Mouse (Mus musculus) cortical plate, adult 2 months (tissue): ENCODE results near the gene Slc1a5. TPM values are rescaled to one million over a fixed set of nuclear protein-coding genes. Genes with fewer than 3 reads are reported as not detected.

Experiments
- H3K27ac ChIP-seq: fragments of 200-500 bp; 2 replicates; pipeline ENCODE4 v1.5.1; 2012; ENCODE audit warnings: low read length, control low read depth, inconsistent platforms; ENCODE audit not compliant: insufficient read depth
- H3K4me1 ChIP-seq: fragments of 200-500 bp; 2 replicates; pipeline ENCODE4 v1.6.1; 2011; ENCODE audit warnings: low read length; ENCODE audit not compliant: control insufficient read depth, insufficient read depth
- H3K4me3 ChIP-seq: fragments of 200-500 bp; 2 replicates; pipeline ENCODE4 v1.5.1; 2011; ENCODE audit warnings: mild to moderate bottlenecking, low read length, control low read depth; ENCODE audit not compliant: insufficient read depth
- CTCF ChIP-seq: fragments of 200-500 bp; IDR thresholded peaks from 2 replicates; pipeline ENCODE4 v1.5.1; 2011; ENCODE audit warnings: mild to moderate bottlenecking, control low read depth, low read length; ENCODE audit not compliant: insufficient read depth; ENCODE audit errors: extremely low read depth
- POLR2A ChIP-seq: fragments of 200-500 bp; IDR thresholded peaks from 2 replicates; pipeline ENCODE4 v1.6.1; 2011; ENCODE audit warnings: mild to moderate bottlenecking, low read length, control low read depth; ENCODE audit not compliant: insufficient read depth; ENCODE audit errors: extremely low read depth
- polyA plus RNA-seq: library from polyadenylated mRNA; depleted of rRNA; stranded (reverse); fragments of >200 nt; gene quantifications from 2 replicates; pipeline ENCODE4 v1.2.3, GENCODE M21; 2012

Slc1a5 gene
- polyA plus RNA-seq, 1 experiment, result 5.7 TPM

GRCm38 (mm10) chr7:16755362-16756017, 25.6 kb upstream of the Slc1a5 start:
- no peak overlapping the region for H3K4me3 ChIP-seq
- no peak overlapping the region for H3K27ac ChIP-seq
- peaks cover 2% of the 10 kb centered on the region; the same call in 1 of the 2 replicates for H3K4me1 ChIP-seq
- TF ChIP-seq POLR2A (no peak), CTCF (no peak)

- H3K4me3 ChIP-seq, result no peak overlapping the region
- H3K27ac ChIP-seq, result no peak overlapping the region
- no peak for TF ChIP-seq CTCF
- TF ChIP-seq POLR2A, result no peak
- no peaks in the 10 kb centered on the region for H3K4me1 ChIP-seq
Observed at GRCm38 (mm10) chr7:16758872-16759574, 22.1 kb upstream of the Slc1a5 start.

GRCm38 (mm10) chr7:16760292-16760691, 20.8 kb upstream of the Slc1a5 start:
- no peaks in the 10 kb centered on the region for H3K4me1 ChIP-seq
- H3K27ac ChIP-seq, result no peak overlapping the region
- no peak overlapping the region for H3K4me3 ChIP-seq
- no peak for TF ChIP-seq POLR2A
- no peak for TF ChIP-seq CTCF

- Histone ChIP-seq H3K4me1 (no peaks in the 10 kb centered on the region), H3K27ac (no peak overlapping the region), H3K4me3 (no peak overlapping the region)
- no peak for TF ChIP-seq CTCF
- no peak for TF ChIP-seq POLR2A
Observed at GRCm38 (mm10) chr7:16761005-16761481, 20.1 kb upstream of the Slc1a5 start.

GRCm38 (mm10) chr7:16761630-16762029, 19.5 kb upstream of the Slc1a5 start:
- H3K27ac ChIP-seq, result no peak overlapping the region

GRCm38 (mm10) chr7:16763463-16764218, 17.5 kb upstream of the Slc1a5 start:
- H3K4me1 ChIP-seq, result no peaks in the 10 kb centered on the region
- TF ChIP-seq POLR2A, result no peak
- no peak for TF ChIP-seq CTCF
- no peak overlapping the region for H3K27ac ChIP-seq
- no peak overlapping the region for H3K4me3 ChIP-seq

More at GRCm38 (mm10) chr7:16761630-16762029, 19.5 kb upstream of the Slc1a5 start:
- TF ChIP-seq POLR2A (no peak), CTCF (no peak)
- no peaks in the 10 kb centered on the region for H3K4me1 ChIP-seq
- no peak overlapping the region for H3K4me3 ChIP-seq

- TF ChIP-seq POLR2A, result no peak
- TF ChIP-seq CTCF, result no peak
- Histone ChIP-seq H3K27ac (no peak overlapping the region), H3K4me3 (no peak overlapping the region)
Observed at GRCm38 (mm10) chr7:16766443-16766842, 14.7 kb upstream of the Slc1a5 start.

GRCm38 (mm10) chr7:16775888-16776287, 5.3 kb upstream of the Slc1a5 start:
- TF ChIP-seq CTCF, result no peak
- no peak for TF ChIP-seq POLR2A
- Histone ChIP-seq H3K27ac (no peak overlapping the region), H3K4me1 (no peaks in the 10 kb centered on the region), H3K4me3 (no peak overlapping the region)

More at GRCm38 (mm10) chr7:16766443-16766842, 14.7 kb upstream of the Slc1a5 start:
- H3K4me1 ChIP-seq, result no peaks in the 10 kb centered on the region

- TF ChIP-seq CTCF (no peak), POLR2A (no peak)
- Histone ChIP-seq H3K4me3 (no peak overlapping the region), H3K4me1 (peaks cover 2% of the 10 kb centered on the region; the same call in 1 of the 2 replicates), H3K27ac (no peak overlapping the region)
Observed at GRCm38 (mm10) chr7:16780076-16780475, 1.1 kb upstream of the Slc1a5 start.
